Mouse (Mus musculus) right cerebral cortex, postnatal 25 days (tissue): ENCODE data around the gene Cnp.
"Not testable (repeated sequence)": the region's sequence is repeated elsewhere in the genome, so short reads cannot be mapped to it uniquely, and the experiment has no call there.

Experiments
- DNase-seq: peaks from one replicate; pipeline ENCODE4 v3.0.0; 2022

Cnp gene

DNA sequence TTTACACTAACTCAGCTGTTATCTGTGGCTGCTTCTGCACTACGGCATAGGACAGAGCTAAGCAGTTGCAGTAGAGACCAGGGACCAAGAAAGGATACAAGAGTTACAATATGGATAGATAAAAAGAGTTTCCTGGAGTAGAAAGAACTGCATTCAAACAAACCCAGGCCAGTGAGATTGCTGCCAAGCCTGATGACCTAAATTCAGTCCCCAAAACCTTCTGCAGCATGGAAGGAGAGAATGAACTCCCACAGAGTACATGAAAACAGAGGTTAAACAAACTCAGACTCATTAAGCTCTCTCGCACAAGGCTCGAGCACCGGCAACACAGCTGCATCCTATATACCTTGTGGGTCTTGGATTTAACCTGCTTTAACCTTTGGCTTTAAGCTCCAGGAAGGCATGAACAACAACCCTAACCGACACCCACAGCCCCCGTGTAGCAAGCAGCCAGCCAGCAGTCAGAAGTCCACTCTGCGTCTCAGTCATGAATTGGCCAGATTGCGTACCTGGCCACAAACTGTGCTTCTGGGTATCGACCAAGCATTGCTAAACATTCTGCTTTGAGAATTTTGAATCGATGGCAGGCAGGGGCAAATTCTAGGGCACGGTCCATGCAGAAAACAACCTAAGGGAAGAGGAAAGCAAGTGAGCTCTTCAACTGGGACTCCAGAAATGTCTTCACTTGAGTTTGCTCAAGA is 17.8 kb downstream of the Cnp start:
- no peak for DNase-seq

DNA sequence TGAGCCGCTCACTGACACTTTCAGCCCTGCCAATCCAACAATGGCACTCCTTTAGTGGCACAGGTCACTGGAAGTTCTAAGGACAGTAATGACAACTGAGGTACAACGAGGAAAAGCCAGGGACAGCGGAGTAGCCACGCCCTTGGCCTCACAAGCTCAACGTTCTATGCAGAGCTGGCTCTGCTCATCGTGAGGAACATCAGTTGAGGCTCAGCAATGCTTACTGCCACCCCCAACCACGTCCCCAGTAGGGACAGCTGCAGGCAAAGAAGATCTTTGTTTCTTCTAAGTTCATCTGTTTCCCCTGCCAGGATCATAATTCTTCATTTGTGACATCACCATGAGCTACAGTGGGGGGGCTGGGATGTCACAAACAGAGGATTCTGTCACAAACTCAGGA is 19.9 kb downstream of the Cnp start:
- no peak for DNase-seq

DNA sequence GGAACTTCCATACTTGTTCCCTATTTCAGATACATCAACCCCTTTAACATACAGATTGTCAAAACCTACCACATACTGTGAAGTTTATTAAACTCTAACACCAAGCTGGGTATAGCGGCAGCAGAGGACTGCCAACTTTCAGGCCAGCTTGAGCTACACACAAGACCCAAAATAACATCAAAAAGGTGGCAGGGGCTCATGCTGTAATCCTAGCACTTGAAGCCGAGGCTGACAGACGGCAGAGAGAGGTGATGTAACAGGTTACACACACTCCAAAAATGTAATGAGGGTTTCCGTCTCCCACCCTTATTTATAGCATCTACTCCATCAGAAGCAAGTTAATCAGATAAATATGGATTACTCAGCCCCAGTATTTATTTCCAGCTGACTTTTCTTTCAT is 20.8 kb downstream of the Cnp start:
- DNase-seq: no peak

DNA sequence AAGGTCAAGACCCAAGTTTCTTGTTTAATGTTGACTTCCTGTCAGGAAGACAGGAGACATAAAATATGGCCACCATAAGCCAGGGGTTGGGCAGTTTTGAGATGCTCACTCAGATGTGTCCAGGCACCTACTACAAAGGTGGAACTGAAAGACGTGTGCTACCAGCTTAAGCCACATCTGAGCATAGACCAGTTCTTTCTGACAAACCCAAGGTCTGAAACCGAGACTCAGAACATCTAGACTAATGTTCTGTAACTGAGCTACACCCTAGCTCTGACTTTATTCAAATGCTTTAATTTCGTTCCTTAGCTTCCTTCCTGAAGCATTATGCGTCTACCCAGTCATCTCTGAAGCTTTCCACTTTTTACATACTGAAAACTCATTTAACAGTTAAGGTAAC is 23.4 kb downstream of the Cnp start:
- DNase-seq: no peak

DNA sequence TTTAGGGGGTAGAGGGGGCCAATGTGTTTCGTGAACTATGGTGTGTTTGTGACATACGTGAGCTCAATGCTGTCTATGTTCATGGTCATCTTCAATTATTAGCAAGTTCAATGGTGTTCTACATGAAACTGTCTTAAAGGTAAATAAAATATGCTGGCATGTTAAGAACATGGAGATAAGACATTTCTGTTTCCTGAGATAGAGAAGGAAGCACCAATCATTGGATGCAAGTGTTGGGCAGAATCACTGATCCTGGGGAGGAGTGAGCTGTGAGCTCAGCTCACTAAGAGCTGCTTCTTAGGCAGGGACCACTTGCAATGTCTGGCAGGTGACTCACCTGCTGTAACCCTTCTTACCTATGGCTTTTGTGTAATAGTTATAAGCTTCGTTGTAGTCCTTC is 26.7 kb downstream of the Cnp start:
- DNase-seq: no peak

DNA sequence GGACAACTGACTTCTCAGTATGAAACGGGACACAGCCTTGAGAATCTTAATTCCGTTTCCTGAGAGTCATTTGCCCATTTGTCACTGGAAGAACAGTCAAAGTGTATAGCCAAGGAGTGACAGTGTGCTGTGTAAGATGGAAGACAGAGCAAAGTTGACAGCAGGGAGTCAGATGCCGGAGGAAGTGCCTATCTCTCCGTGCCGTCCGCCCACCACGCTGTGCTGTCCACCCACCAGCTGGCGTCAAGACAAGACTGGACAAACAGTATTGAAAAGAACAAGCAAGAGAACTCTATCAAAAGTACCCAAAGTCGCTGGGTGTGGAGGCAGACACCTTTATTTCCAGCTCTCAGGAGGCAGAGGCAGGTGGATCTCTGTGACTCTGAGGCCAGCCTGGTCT is 28.5 kb downstream of the Cnp start:
- no peak for DNase-seq

DNA sequence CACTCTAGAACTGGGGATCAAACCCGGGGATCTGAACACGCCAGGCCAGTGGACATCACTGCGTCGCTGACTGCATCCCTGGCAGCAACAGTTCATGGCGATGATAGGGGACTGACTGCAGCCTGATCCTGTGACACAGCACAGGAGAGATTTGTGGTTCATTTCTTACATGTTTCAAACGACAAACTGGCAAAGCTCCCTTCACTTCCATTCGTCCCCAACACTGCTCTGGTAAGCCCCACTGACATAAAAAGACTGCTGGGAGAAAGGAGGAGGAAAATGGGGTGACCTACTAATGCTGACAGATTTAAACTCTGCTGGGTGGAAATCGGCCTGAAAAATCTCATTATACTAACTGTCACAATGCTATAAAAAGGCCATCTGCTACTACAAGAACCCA is 29.1 kb downstream of the Cnp start:
- no peak for DNase-seq

DNA sequence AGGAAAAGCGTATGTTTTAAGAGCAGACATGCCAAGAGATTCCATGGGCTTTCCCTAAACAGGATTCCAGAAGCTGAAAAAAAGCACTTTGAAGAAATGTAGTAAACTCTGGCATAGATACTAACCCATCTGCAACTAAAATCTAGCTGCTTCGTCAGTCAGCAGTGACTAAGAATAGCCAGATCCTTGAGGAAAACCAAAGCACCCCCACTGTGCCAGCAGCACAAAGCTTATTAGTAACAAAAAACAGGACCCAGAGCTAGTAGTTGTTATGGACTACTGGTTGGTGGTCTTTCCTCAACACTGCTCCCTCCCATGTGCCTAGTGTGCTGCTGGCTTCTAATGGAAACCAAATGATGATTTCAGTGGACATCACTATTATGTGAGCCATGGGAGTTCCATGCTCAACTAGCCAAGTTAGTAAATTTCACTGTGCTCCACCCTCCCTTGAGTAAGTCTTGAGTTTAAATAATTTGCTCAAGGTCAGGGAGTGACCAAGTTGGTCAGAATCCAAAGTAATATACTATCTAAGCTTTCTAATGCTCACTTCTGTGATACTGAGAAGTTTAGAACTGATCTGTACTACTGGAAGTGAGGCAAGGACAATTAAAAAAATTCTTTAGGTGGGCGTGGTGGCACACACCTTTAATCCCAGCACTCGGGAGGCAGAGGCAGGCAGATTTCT is 29.8 kb downstream of the Cnp start:
- DNase-seq: no peak

DNA sequence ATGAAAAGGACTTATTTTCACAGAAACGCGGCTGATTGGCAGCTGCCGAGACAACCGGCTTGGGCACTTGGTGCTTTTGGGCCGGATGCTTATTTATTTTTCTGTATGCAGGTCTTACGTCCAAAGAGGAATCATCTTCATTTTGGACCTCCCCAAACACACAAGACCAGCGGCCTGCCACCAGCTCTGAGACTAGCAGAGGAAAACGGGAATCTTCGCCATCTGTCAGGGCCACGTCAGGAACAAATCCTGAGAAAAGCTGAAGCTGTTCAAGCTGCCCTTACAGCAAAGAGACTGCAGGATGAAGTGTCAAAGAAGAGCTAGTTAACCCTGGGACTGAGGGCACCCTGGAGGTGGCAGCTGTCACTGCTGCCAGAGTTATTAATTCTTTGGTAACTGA is 30.7 kb downstream of the Cnp start:
- no peak for DNase-seq

DNA sequence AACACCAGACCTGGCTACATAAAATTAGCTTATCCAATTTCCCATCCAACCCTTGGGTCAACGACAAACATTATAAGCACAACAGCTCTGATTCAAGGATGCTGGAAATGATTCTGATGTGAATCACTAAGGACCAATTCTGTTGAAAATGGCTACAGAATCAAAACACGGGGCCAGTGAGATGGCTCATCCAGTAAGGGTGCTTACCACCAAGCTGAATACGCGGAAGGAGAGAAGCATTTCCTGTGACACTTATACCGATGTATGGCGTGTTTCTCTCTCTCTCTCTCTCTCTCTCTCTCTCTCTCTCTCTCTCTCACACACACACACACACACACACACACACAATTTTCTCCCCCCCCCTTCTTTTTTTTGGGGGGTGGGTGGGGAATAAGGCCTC is 32.4 kb downstream of the Cnp start:
- DNase-seq: no peak

DNA sequence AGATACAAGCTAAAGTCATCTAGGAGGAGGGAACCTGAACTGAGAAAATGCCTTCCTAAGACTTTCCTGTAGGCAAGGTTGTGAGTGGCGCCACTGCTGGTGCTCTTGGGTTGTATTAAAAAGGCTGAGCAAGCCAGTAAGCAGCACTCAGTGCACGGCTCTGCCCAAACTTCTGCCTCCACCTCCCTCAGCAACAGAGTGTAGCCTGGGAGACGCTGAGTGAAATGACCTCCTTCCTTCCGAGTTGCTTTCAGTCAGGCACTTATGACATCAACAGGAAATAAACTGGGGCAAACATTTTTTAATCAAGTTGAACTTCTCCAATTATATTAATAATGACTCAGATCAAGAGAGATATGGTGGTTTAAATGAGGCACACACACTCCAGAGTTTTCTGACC is 34.1 kb downstream of the Cnp start:
- no peak for DNase-seq

DNA sequence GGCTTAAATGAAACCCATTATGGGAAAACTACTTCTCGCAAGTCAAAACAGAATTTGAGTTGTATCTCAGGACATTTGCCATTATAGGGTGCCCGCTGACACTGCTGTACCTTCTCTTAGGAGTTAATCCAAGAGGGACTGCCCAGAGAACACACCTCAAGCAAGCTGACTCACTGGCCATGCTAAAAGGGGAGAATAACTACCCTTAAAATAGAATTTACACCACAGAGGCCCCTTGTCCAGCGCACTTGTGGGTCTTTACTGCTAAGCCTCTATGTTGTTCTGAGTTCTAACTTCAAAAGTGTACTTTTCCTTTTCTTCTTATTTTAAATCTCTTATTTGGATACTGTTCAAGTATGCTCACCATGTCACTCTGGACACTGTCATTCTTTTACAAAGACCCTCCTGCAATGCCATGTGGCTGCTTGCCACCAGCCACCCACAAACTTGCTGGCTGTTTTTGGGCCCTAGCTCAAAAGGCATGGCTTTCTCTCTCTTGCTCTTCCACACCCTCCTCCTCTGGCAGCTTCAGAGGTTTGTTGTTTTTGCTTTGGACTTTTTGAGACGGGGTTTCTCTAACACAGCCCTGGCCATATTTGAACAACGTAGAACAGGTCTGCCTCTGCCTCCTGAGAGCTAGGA is 34.8 kb downstream of the Cnp start:
- no peak for DNase-seq

DNA sequence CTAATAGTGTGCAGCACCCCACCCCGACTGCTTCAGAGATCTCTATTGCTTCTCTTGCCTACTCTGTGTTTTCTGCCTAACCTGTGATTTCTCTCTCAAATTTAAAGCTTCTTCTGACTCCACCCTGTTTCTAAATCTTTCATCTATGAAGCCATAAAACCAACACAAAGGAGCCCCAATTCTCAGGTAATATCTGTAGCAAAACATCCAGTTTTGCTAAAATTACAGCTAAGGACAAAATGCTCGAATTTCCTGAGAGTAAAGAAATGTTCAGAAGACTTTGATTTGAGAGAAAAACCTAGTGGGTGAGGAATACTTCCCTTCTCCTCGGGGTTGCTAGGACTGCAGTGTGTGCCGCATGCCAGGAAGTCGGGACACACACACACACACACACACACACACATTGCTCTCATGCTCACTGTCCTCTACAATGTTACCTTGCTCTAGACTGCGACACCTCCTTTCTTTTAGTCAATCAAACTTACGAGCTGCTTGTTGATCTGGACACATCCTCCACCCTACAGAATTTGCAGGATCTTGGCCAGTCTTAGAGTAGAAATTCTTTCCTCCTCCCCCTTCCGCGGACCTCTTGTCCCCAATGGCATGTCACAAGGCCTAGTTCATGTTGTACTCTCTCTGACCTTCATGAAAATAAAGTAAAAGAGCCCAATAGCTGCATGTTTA is 35.4 kb downstream of the Cnp start:
- no peak for DNase-seq

DNA sequence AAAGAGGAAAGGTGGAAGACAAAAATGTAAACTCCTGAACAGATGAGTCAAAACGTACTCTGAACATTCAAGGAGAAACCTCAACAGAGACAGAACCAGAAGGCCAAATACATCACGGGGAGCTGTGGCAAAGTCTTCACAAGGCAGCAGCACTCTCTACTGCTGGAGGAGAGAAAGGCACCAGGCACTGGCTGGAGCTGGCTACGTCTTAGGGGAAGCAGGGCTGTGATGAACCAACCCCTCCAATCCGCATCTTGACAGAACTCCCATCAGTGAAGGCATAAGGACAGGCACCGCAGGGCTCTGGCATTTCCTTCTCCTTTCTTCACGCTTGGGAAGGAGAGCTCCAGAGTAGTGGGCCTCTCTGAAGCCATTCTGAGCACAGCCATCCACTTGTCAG is 36.9 kb downstream of the Cnp start:
- no peak for DNase-seq

DNA sequence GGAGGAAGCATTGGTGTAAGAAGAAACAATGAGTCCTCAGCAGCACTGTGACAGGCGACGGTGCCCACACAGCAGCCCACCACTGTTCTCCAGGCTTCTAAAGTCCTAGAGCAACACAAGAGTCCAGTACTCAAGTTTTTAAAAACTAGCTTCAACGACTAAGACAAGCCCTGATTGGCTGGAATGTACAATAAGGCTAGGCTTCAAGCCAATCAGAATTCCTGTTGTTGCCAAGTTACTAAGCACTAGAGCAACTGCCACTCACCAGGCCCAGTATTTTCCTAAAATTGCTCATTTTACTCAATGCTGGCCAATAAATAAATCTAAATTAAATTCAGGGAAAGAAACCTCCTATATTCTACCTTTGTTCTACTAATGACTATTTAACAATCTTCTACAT is 38.5 kb downstream of the Cnp start:
- no peak for DNase-seq

DNA sequence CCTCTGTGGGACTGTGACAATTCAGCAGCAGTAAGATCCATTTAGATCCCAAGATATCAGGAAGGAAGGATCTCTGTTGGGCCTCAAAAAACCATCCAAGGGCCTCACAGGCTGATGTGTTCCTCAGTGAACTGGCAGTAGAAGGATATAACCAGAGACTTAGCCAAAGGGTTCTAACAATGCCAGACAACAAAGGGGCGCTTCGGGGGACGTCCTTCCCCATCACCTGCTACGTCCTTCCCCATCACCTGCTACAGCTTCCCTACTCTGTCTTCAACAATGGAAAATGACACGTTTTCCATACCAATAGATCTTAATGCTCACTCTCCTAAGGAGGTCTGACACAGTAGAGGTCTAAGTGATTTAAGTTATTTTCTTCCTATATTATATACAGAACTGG is 41.6 kb downstream of the Cnp start:
- DNase-seq: no peak

DNA sequence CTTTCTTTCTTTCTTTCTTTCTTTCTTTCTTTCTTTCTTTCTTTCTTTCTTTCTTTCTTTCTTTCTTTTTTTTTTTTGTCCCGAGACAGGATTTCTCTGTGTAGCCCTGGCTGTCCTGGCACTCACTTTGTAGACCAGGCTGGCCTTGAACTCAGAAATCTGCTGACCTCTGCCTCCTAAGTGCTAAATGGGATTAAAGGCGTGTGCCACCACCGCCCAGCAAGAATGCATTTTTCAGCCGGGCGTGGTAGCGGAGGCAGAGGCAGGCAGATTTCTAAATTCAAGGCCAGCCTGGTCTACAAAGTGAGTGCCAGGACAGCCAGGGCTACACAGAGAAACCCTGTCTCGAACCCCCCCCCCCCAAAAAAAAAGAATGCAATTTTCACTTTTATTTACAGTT is 42.1 kb downstream of the Cnp start:
- DNase-seq: not testable (repeated sequence)

DNA sequence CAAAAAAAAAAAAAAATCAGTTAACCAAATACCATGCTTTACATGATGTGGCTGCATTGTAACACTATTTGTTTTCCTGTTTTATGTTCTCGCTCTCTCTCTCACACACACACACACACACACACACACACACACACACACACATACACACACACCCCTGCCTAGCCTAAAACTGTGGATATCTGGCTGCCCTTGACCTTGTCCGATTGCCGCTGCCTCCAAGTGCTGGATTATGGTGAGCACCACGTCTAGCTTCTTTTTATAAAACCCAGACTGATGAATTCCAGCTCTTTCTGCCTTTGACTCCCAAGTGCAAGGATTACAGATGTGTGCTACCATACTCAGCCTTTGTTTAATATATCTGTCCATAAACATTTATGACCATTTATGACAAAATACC is 42.8 kb downstream of the Cnp start:
- no peak for DNase-seq

DNA sequence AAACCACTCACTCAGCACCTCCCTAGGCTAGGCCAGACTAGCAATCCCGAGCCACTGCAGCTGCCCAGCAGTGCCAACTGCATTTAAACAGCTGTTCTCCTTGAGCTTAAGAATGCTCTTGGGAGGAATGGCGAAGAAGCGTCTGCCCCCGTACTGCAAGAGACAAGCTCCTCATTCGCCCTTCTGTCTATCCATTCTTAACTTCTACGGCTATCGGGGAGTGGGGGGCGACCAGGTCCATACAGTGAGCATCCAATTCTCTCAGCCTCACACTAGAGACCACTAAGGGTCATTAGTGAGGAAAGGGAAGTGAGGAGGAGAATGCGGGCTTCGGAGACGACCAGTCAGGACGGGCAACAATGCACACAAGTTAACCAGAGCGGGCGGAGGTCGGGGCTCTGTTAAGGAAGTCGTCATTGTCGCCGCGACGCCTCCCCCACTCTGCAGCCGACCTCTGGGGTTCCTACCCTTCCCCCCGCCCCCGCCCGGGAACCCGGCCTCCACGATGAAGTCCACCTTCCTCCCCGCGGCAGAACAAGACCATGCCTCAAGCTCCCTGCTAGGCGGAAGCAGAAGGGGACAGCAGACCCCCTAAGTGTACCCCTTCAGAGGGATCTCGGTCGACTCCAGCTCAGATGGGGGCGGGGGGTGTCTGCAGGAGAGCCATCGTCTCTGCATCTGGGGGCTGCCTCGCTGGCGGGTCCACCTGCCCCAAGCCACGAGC is 44.2 kb downstream of the Cnp start, which contains the start of gene Nkiras2:
Nkiras2 (plus strand) TSS at position 484 of the 724 bp plus-strand sequence.
- peak; percentile 35 for DNase-seq

DNA sequence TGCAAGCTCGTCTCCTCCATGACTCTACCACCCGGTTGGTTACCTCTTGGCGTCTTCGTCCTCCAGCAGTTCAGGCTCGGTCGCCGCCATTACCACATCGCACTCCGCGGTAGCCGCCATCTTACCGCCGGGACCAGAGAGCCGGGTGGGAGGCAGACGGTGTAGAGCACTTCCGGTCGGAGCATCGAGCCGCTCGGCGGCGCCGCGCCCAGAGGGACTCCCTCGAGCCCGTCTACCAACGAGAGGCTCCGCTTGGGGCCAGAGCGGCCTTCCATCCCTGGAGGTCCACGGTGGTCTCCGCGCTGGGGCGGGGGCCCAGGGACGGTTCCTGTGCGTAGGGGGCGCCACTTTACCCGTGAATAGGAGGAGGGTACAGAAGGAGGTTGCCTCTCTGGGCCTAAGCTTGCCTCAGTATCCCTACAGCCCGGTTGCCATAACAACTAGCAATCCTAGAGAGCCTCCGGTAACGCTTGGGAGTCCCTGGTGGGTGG is 44.8 kb downstream of the Cnp start:
- DNase-seq: peak; percentile 97

DNA sequence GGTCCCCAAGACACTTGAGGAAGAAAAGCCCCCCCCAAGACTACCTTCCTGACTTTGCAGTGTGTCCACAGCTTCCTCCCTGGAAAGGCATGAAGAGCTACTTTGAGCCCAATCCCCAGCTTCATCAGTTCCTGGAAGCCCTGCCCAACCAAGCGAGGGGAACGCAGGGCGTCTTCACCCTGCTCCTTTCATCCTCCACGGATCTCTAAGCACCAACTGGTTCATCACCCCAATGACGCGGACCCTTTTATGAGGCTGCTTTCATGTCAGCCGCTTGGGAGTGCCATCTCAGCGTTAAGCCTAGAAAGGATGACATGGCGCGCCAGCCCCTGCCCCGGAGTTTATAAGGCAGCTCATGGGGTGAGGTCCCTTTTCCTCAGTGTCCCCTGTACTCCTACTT is 45.3 kb downstream of the Cnp start, which contains the start of gene Dnajc7:
Dnajc7 (minus strand) TSS at position 187 of the 400 bp plus-strand sequence.
- no peak for DNase-seq

DNA sequence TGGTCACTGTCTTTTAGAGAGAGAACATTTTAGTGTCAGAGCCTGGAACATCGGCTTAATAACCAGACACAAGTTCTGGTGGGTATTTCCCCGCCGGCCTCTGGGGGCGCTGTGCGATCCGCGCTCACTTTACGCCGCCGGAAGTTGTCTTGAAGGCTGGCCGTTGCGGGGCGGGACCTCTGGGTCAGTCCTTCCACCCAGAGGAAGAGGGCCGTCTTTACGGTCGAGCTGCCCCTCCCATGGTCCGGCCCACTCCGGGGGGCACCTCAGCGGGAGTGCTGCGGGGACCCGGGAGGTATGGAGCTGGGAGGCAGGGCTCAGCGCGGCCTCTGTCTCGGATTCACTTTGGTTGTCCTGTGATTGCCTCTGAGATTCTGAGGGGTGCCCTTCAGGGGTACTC is 48.0 kb downstream of the Cnp start:
- DNase-seq: peak; percentile 95

DNA sequence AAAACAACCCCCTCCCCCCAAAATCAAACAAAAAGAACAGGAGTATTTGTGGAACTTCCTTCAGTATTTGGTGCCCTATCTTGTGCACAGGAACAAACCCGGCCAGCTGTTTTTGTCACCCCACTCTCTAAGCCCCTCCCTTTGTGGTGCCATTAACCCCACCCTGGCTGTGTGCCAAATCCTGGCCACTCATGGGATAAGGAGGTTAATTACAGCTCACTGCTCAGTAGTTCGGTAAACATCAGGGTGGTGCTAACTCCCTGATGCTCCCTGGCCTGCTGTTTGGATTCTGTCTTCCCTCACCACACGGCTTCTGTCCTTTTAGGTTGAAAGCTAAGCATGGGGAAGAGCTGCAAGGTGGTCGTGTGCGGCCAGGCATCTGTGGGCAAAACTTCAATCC is 49.2 kb downstream of the Cnp start:
- no peak for DNase-seq
